Mouse (Mus musculus) heart, embryonic 13.5 days (tissue): ENCODE measurements at regions not wholly inside any gene's neighbourhood (a gene's known extent, or its start where the extent isn't known, plus 50 kb on each side); places are given as distances from the start of the nearest gene placed in this dataset.

Source experiments
- ATAC-seq: fragments of 200-750 bp; cut with Nextera tagmentation; 2 replicates; pipeline ENCODE4 v1.8.0; 2017; ENCODE audit warnings: moderate TSS enrichment; ENCODE audit not compliant: insufficient number of reproducible peaks, low FRiP score, low TSS enrichment; ENCODE audit errors: extremely low read depth
- H3K27ac ChIP-seq: fragments of 300-500 bp; sonication (generic); replicated peaks from 2 replicates; pipeline ENCODE4 v1.5.1; 2015; ENCODE audit warnings: moderate library complexity, mild to moderate bottlenecking, inconsistent platforms
- H3K27me3 ChIP-seq: fragments of 300-500 bp; sonication (generic); replicated peaks from 2 replicates; pipeline ENCODE4 v1.6.1; 2015; ENCODE audit warnings: mild to moderate bottlenecking, inconsistent platforms
- H3K36me3 ChIP-seq: fragments of 300-500 bp; sonication (generic); 2 replicates; pipeline ENCODE4 v1.6.1; 2015; ENCODE audit warnings: mild to moderate bottlenecking, inconsistent platforms
- H3K4me1 ChIP-seq: fragments of 300-500 bp; sonication (generic); 2 replicates; pipeline ENCODE4 v1.6.1; 2015; ENCODE audit warnings: inconsistent platforms
- H3K4me2 ChIP-seq: fragments of 300-500 bp; sonication (generic); 2 replicates; pipeline ENCODE4 v1.6.1; 2015; ENCODE audit warnings: inconsistent platforms, mild to moderate bottlenecking, moderate library complexity
- H3K4me3 ChIP-seq: fragments of 300-500 bp; sonication (generic); 2 replicates; pipeline ENCODE4 v1.5.1; 2015; ENCODE audit warnings: moderate library complexity, mild to moderate bottlenecking, inconsistent platforms
- H3K9ac ChIP-seq: fragments of 300-500 bp; sonication (generic); 2 replicates; pipeline ENCODE4 v1.6.1; 2015; ENCODE audit warnings: inconsistent platforms, mild to moderate bottlenecking, moderate library complexity
- H3K9me3 ChIP-seq: fragments of 300-500 bp; sonication (generic); 2 replicates; pipeline ENCODE4 v1.6.1; 2016; ENCODE audit warnings: inconsistent platforms
- WGBS: fragments of 180-500 bp; shearing (Covaris S2); methylation state at CpG from one replicate; pipeline ENCODE4 v1.1.7; 2015; ENCODE audit warnings: mixed read lengths; 5-methylcytosine and 5-hydroxymethylcytosine counted together

DNA sequence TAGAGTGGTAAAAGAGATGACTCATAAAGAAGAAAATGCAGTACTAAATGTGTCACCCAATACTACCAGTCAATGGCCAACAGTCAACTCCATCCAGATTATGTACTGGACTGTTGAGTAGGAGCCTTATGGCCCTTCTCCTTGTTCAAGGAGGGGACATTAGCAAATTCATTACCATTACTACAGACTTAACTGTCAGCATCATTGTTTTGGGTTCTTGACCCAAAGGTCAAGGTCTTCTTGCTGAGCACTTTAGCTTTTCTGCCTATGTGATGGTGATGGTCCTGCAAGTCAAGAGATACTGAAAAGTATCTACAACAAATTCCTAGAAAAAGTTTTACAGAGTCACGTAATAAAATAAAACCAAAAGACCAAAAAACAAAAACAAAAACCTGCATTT, 1251.4 kb downstream of the Gm37988 start:
- H3K9me3 ChIP-seq = no peaks in the 10 kb centered on the region
- no peak overlapping the region for H3K27ac ChIP-seq
- WGBS = 94% methylated on average over 1 of the region's 1 CpGs
- no peak overlapping the region for H3K9ac ChIP-seq
- no peaks in the 10 kb centered on the region for H3K4me1 ChIP-seq
- no peak for ATAC-seq
- H3K4me2 ChIP-seq = no peak overlapping the region
- no peaks in the 10 kb centered on the region for H3K36me3 ChIP-seq
- no peak overlapping the region for H3K4me3 ChIP-seq
- no peaks in the 10 kb centered on the region for H3K27me3 ChIP-seq

DNA sequence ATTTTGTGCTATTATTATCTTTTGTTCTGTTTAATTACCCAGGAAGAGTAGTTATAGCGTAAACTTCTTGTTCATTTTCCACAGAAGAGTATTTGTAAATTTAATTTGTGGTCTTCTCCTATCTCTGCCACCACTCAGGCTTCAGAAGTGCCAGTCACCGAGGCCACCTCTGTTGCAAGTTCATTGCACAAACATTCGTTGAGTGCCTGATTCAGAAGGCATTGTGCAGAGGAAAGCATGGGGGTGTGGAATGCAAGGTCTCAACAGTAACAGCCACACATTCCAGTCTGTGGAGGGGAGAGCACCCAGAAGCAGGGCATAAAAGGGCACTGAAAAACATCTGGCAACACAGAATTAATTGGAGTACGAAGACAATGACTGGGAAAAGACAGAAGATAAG, 1268.9 kb downstream of the Gm37988 start:
- Histone ChIP-seq H3K9ac (no peak overlapping the region), H3K36me3 (no peaks in the 10 kb centered on the region), H3K4me2 (no peak overlapping the region), H3K27ac (peak overlapping the region; percentile 34; the same call in 1 of the 2 replicates), H3K4me3 (no peak overlapping the region), H3K27me3 (no peaks in the 10 kb centered on the region), H3K4me1 (peaks cover 10% of the 10 kb centered on the region; the same call in 1 of the 2 replicates), H3K9me3 (no peaks in the 10 kb centered on the region)
- WGBS = 21% methylated on average over 4 of the region's 4 CpGs
- ATAC-seq = no peak; the same call in 1 of the 2 replicates

DNA sequence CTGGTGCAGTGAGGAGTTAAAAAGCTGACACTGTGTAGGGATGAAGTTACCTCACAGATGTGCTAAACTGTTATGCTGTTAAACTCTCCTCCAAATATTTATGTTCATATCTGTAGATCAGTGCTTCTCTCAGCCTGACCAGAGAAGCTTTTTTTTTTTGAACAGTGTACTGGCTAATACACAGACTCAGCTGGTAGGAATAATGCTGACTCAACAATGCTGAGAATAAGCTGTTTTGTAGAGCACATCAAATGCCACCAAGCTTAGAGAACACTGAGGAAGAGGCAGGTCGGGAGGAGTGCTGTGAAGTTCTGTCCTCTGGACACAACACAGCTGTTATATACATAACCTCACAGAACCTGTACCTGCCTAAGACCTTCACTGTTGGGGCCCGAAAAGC, 1274.2 kb downstream of the Gm37988 start:
- 66% methylated on average over 2 of the region's 2 CpGs for WGBS
- Histone ChIP-seq H3K9ac (no peak overlapping the region), H3K4me2 (no peak overlapping the region), H3K36me3 (no peaks in the 10 kb centered on the region), H3K4me1 (0 out of 2 replicates have a peak, but pooled peaks cover under 1% of the 10 kb centered on the region), H3K27me3 (no peaks in the 10 kb centered on the region), H3K9me3 (no peaks in the 10 kb centered on the region), H3K4me3 (no peak overlapping the region), H3K27ac (no peak overlapping the region)
- no peak for ATAC-seq

DNA sequence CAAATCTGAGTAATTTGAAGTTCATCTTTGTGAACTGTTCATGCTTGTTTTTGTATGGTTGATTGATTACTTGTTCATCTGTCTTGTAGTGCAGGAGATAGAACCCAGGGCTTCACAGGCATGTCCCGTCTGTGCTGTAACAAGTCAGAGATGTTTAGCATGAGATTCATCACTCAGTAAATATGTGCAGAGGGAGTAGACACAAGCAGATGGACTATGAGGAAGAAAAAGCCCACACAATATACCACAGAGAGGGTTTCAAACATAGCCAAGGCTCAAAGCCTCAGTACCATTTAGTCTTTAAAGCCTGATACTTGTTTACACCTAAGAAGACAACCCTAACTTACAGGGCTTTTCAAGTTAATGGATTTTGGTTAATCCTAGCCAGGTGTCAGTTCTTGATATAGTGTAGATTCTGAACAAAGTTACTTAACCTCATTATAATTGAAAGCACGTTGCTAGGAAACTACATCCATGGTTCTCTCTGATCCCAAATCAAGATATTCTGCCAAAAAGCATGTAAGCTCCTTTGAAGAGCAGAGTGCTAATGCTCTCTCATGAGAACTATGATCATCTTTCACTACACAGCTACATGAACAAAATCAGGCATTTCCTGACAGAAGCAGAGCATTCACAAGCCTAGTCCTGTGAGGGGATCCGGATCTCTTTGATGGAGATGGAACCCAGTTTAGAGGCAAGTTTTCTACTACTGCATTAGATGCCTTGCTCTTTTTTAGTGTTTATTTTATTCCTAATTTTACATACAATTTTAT, 1286.7 kb downstream of the Gm37988 start:
- no peaks in the 10 kb centered on the region for H3K4me1 ChIP-seq
- H3K27me3 ChIP-seq = no peaks in the 10 kb centered on the region
- H3K9me3 ChIP-seq = no peaks in the 10 kb centered on the region
- 65% methylated on average over 3 of the region's 3 CpGs for WGBS
- H3K4me3 ChIP-seq = no peak overlapping the region
- H3K36me3 ChIP-seq = no peaks in the 10 kb centered on the region
- no peak for ATAC-seq
- H3K4me2 ChIP-seq = no peak overlapping the region
- H3K9ac ChIP-seq = no peak overlapping the region
- no peak overlapping the region for H3K27ac ChIP-seq

DNA sequence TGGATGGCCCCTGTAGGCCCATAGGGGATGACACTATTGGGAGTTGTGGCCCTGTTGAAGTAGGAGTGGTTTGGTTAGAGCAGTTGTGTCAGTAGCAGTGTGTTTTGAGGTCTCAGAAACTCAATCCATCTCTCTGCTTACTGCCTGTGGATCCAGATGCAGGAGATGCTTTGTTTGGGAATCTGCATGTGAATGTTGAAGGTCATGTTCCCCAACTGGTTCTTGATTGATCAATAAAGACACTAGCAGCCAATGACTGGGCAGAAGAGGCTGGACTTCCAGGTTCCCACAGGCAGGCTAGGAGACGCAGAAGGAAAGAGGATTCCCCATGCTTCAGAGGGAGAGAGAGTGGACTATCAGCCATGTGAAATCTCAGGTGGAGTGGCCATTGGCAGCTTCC, 1309.9 kb downstream of the Gm37988 start:
- H3K36me3 ChIP-seq = no peaks in the 10 kb centered on the region
- H3K4me3 ChIP-seq = no peak overlapping the region
- no peaks in the 10 kb centered on the region for H3K9me3 ChIP-seq
- no peak overlapping the region for H3K4me2 ChIP-seq
- H3K9ac ChIP-seq = no peak overlapping the region
- H3K27me3 ChIP-seq = no peaks in the 10 kb centered on the region
- no peak overlapping the region for H3K27ac ChIP-seq
- 74% methylated on average over 1 of the region's 1 CpGs for WGBS
- ATAC-seq = no peak
- H3K4me1 ChIP-seq = no peaks in the 10 kb centered on the region

DNA sequence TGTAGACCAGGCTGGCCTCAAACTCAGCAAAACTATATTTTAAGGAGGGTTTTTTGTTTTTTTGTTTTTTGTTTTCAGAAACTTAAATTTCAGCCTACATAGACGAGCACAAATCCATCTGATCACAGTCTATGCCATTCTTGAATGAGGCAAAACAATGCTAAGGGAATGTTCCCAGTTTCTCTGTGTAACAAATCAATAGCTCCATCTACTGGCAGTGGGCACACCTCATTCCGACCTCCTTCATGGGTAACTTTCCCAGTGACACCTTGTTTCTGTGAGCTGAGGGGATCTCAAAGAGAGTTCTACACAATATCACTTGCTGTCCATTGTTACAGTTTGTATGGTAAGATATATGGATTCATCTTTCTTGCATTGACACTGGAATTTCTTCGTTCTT, 1327.4 kb downstream of the Gm37988 start:
- H3K9me3 ChIP-seq = no peaks in the 10 kb centered on the region
- H3K27ac ChIP-seq = no peak overlapping the region
- no peak overlapping the region for H3K4me3 ChIP-seq
- H3K9ac ChIP-seq = no peak overlapping the region
- H3K4me2 ChIP-seq = no peak overlapping the region
- ATAC-seq = no peak
- no peaks in the 10 kb centered on the region for H3K4me1 ChIP-seq
- no peaks in the 10 kb centered on the region for H3K27me3 ChIP-seq
- H3K36me3 ChIP-seq = no peaks in the 10 kb centered on the region
- WGBS = 18% methylated on average over 3 of the region's 3 CpGs

DNA sequence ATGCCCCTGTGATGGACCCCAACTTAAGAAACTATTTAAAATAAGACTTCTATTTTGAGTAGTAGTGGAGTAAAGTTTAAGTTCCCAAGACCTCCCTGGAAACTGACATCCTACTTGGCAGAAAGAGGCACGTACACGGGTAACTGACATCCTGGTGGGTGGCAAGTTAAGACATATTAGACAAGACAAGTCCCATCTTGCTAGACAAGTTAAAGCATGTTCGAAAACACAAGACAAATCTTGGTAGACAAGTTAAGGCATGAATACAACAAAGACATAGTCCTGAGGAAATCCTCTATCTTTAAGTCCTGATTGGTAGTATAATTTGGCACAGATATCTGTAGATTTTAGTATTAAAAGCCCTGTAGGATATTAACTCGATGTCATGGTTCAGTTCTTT, 1332.6 kb downstream of the Gm37988 start:
- no peak for ATAC-seq
- no peak overlapping the region for H3K4me2 ChIP-seq

DNA sequence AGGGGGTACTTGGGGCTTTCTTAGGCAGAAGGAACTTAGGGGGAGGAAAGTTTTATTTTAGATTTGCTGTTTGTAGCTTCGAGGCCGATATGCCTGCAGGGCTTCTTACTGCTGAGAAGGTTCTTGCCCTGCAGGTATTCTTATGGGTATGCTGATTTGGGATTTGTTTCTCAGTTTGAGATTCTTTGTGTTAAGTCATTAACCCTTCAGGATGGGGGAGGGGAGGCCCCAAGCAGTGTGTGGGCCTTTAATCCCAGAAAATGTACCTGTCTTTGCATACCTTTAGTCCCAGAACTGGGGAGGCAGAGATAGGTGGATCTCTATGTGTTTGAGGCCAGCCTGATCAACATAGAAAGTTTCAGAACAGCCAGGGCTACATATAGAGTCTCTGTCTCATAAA, 1335.1 kb downstream of the Gm37988 start:
- H3K27ac ChIP-seq = no peak overlapping the region
- no peak for ATAC-seq
- H3K4me1 ChIP-seq = no peaks in the 10 kb centered on the region
- no peak overlapping the region for H3K4me3 ChIP-seq
- no peaks in the 10 kb centered on the region for H3K36me3 ChIP-seq
- H3K4me2 ChIP-seq = no peak overlapping the region
- WGBS = 61% methylated on average over 2 of the region's 2 CpGs
- no peak overlapping the region for H3K9ac ChIP-seq
- H3K27me3 ChIP-seq = no peaks in the 10 kb centered on the region
- no peaks in the 10 kb centered on the region for H3K9me3 ChIP-seq

More for the DNA sequence above, 1332.6 kb downstream of the Gm37988 start:
- Histone ChIP-seq H3K36me3 (no peaks in the 10 kb centered on the region), H3K9me3 (no peaks in the 10 kb centered on the region), H3K4me1 (no peaks in the 10 kb centered on the region), H3K4me3 (no peak overlapping the region), H3K9ac (no peak overlapping the region), H3K27ac (no peak overlapping the region), H3K27me3 (no peaks in the 10 kb centered on the region)
- WGBS = 67% methylated on average over 4 of the region's 4 CpGs

DNA sequence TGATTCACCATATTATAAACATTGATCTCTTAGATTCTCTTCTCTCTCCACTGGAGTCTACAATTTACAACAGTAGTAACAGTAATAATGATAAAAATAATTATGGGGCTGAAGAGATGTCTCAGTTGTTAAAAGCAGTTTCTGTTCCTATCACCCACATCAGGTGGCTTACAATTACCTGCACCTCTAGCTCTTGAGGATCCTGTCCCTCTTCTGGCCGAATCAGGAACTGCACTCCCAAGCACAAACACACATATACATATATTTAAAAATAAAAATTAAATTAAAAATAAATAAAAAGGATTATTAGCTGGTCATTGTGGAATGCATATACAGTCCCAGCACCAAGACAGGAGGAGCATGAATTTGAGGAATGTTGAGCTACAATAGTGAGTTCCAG, 1336.2 kb downstream of the Gm37988 start:
- Histone ChIP-seq H3K4me3 (no peak overlapping the region), H3K4me1 (no peaks in the 10 kb centered on the region), H3K36me3 (no peaks in the 10 kb centered on the region), H3K27ac (no peak overlapping the region), H3K9me3 (no peaks in the 10 kb centered on the region), H3K9ac (no peak overlapping the region), H3K27me3 (no peaks in the 10 kb centered on the region), H3K4me2 (no peak overlapping the region)
- no peak for ATAC-seq
- WGBS = 36% methylated on average over 1 of the region's 1 CpGs

DNA sequence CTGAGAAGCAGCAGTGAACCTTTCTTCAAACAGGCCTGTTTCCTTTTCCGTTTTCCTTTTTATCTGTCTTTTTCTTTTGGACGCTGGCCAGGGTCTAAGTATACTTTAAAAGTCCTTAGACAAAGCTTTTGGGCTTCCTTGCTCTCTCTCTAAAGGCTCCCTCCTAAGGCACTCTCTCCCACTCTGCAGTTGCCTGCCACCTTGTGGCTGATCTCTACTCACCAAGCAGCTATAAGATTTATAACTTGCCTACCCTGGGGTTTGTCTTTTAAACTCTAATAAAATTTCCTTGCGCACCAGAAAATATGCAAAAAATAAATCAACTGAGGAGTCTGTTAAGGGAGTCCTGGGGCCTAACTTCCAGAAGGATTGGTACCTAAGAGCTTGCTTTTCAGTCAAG, 1344.7 kb downstream of the Gm37988 start:
- H3K9ac ChIP-seq = no peak overlapping the region
- no peak overlapping the region for H3K27ac ChIP-seq
- no peak for ATAC-seq
- no peak overlapping the region for H3K4me3 ChIP-seq
- H3K4me2 ChIP-seq = no peak overlapping the region
- no peaks in the 10 kb centered on the region for H3K9me3 ChIP-seq
- no peaks in the 10 kb centered on the region for H3K36me3 ChIP-seq
- H3K4me1 ChIP-seq = no peaks in the 10 kb centered on the region
- no peaks in the 10 kb centered on the region for H3K27me3 ChIP-seq
- WGBS = 35% methylated on average over 3 of the region's 3 CpGs
